8 mouse cellular contexts compared by ENCODE assay signal in genomic region chr17:80206671-80207581, GRCm38 (mm10). TPM values are rescaled to one million over a fixed set of nuclear protein-coding genes. Genes with fewer than 3 reads are reported as not detected.
DNase-seq lines count a peak whose midpoint lies in the region; ATAC-seq lines count a peak whose summit lies in the region.

Srsf7 (minus strand) TSS chr17:80207307.
Ttc39d (plus strand) TSS chr17:80207460.

- peak; percentile 97 for DNase-seq in CD4-positive, CD25-positive, alpha-beta regulatory T cell, adult 2 months (ENCODE audit: low read depth, low spot score)
- DNase-seq in fat pad, adult 2 months (ENCODE audit: extremely low read depth, low read depth, low spot score): peak; percentile 74
- DNase-seq in kidney, postnatal 10 days: peak; percentile 99
- DNase-seq in natural killer cell, adult 2 months (ENCODE audit: low spot score in 2 of 2): peak; percentile 97 to 98

- no peaks in the 10 kb centered on the region for H3K9me3 ChIP-seq in heart, embryonic 13.5 days
- H3K9me3 ChIP-seq in liver, embryonic 12.5 days (replicated peaks): no peaks in the 10 kb centered on the region
- no peaks in the 10 kb centered on the region for H3K9me3 ChIP-seq in stomach, embryonic 15.5 days

- peak within 1 kb of the TSS; percentile 99 for H3K9ac ChIP-seq in heart, embryonic 13.5 days
- H3K9ac ChIP-seq in liver, embryonic 12.5 days: peak within 1 kb of the TSS; percentile 96
- H3K9ac ChIP-seq in stomach, embryonic 15.5 days: peak within 1 kb of the TSS; percentile 99

- H3K4me3 ChIP-seq in brown adipose tissue, adult 24 weeks (ENCODE audit: insufficient read depth, low read depth, low read length): peak within 1 kb of the TSS; percentile 97
- peak within 1 kb of the TSS; percentile 89 for H3K4me3 ChIP-seq in heart, embryonic 13.5 days
- H3K4me3 ChIP-seq in liver, embryonic 12.5 days: peak within 1 kb of the TSS; percentile 76
- H3K4me3 ChIP-seq in stomach, embryonic 15.5 days (replicated peaks): peak within 1 kb of the TSS; percentile 92

- under 1% methylated on average over 88 of the region's 95 CpGs for WGBS in heart, embryonic 13.5 days
- under 1% methylated on average over 95 of the region's 95 CpGs for WGBS in liver, embryonic 12.5 days (ENCODE audit: insufficient replicate concordance)
- under 1% methylated on average over 82 of the region's 95 CpGs for WGBS in stomach, embryonic 15.5 days

- peak within 1 kb of the TSS; percentile 88 for H3K27ac ChIP-seq in brown adipose tissue, adult 24 weeks (replicated peaks; ENCODE audit: low read depth, low read length)
- H3K27ac ChIP-seq in heart, embryonic 13.5 days (replicated peaks): peak within 1 kb of the TSS; percentile 99
- H3K27ac ChIP-seq in liver, embryonic 12.5 days: peak within 1 kb of the TSS; percentile 97
- H3K27ac ChIP-seq in stomach, embryonic 15.5 days: peak within 1 kb of the TSS; percentile 98

- no peaks in the 10 kb centered on the region for H3K4me1 ChIP-seq in brown adipose tissue, adult 24 weeks (ENCODE audit: control insufficient read depth, insufficient read depth, insufficient read length, low read length)
- peaks cover 22% of the 10 kb centered on the region for H3K4me1 ChIP-seq in heart, embryonic 13.5 days
- H3K4me1 ChIP-seq in liver, embryonic 12.5 days: peaks cover 20% of the 10 kb centered on the region
- H3K4me1 ChIP-seq in stomach, embryonic 15.5 days: no peaks in the 10 kb centered on the region

- H3K4me2 ChIP-seq in heart, embryonic 13.5 days: peak within 1 kb of the TSS; percentile 95
- peak within 1 kb of the TSS; percentile 90 for H3K4me2 ChIP-seq in liver, embryonic 12.5 days
- peak within 1 kb of the TSS; percentile 84 for H3K4me2 ChIP-seq in stomach, embryonic 15.5 days

- H3K36me3 ChIP-seq in heart, embryonic 13.5 days: peaks cover 37% of the 10 kb centered on the region
- H3K36me3 ChIP-seq in liver, embryonic 12.5 days: peaks cover 40% of the 10 kb centered on the region
- H3K36me3 ChIP-seq in stomach, embryonic 15.5 days: peaks cover 16% of the 10 kb centered on the region

- no peaks in the 10 kb centered on the region for H3K27me3 ChIP-seq in heart, embryonic 13.5 days (replicated peaks)
- H3K27me3 ChIP-seq in liver, embryonic 12.5 days (replicated peaks): no peaks in the 10 kb centered on the region
- H3K27me3 ChIP-seq in stomach, embryonic 15.5 days (replicated peaks): no peaks in the 10 kb centered on the region

- peak; percentile 82 for ATAC-seq in heart, embryonic 13.5 days (ENCODE audit: extremely low read depth, insufficient number of reproducible peaks, low FRiP score, low TSS enrichment)
- peak; percentile 89 for ATAC-seq in liver, embryonic 12.5 days
- peak; percentile 95 for ATAC-seq in stomach, embryonic 15.5 days (ENCODE audit: insufficient read depth, low FRiP score, low read depth)

RNA-seq across cellular contexts. Expression of gene Srsf7, which starts in this region (rescaled TPM):
- polyA plus RNA-seq in brown adipose tissue, adult 24 weeks (2012; ENCODE audit: insufficient read depth, insufficient read length, missing spikeins): 33.3 and 35.9 TPM in 2 replicates
- 297 and 314 TPM in 2 replicates for polyA plus RNA-seq in heart, embryonic 13.5 days (2015; fragmentation: Nextera tagmentation; extraction: Ambion mirVana)
- polyA plus RNA-seq in liver, embryonic 12.5 days (2016; fragmentation: Nextera tagmentation; extraction: Ambion mirVana): 389 and 394 TPM in 2 replicates
- 497 and 548 TPM in 2 replicates for polyA plus RNA-seq in stomach, embryonic 15.5 days (2015; fragmentation: Nextera tagmentation; extraction: Ambion mirVana)

RNA-seq across cellular contexts. Expression of gene Ttc39d, which starts in this region (rescaled TPM):
- not detected in 2 replicates for polyA plus RNA-seq in brown adipose tissue, adult 24 weeks (2012; ENCODE audit: insufficient read depth, insufficient read length, missing spikeins)
- polyA plus RNA-seq in heart, embryonic 13.5 days (2015; fragmentation: Nextera tagmentation; extraction: Ambion mirVana): 0.05 and 0.08 TPM in 2 replicates
- polyA plus RNA-seq in liver, embryonic 12.5 days (2016; fragmentation: Nextera tagmentation; extraction: Ambion mirVana): not detected in 2 replicates
- 0.06 and 0.13 TPM in 2 replicates for polyA plus RNA-seq in stomach, embryonic 15.5 days (2015; fragmentation: Nextera tagmentation; extraction: Ambion mirVana)

Comparison
In these comparisons a context has a peak if more than half of its experiments do, and no peak if none do; other contexts are left out.
1. Peak in every context shown above with its lines: DNase-seq, ATAC-seq, H3K4me3 ChIP-seq and H3K27ac ChIP-seq.